Mouse (Mus musculus) urinary bladder, adult 18-20 months (tissue): Measurements from ENCODE around the gene Ccser1.

Experiments used
- DNase-seq, 2 experiments: peaks; one replicate each; pipeline ENCODE4 v3.0.0; 2022; ENCODE audit warnings: low spot score in 2 of 2, mixed read lengths in 2 of 2

Gene Ccser1

GRCm38 (mm10) chr6:61296188-61297037 is 116.3 kb downstream of the Ccser1 start:
- no peak for DNase-seq

- no peak for DNase-seq
Observed at GRCm38 (mm10) chr6:61300441-61300840, 120.3 kb downstream of the Ccser1 start.

- no peak for DNase-seq
Observed at GRCm38 (mm10) chr6:61300975-61301374, 120.9 kb downstream of the Ccser1 start.

GRCm38 (mm10) chr6:61301631-61302030 is 121.5 kb downstream of the Ccser1 start:
- no peak for DNase-seq

GRCm38 (mm10) chr6:61311324-61312091 is 131.4 kb downstream of the Ccser1 start:
- DNase-seq = no peak

- DNase-seq = no peak
Observed at GRCm38 (mm10) chr6:61315884-61316601, 135.9 kb downstream of the Ccser1 start.

GRCm38 (mm10) chr6:61320842-61321241 is 140.7 kb downstream of the Ccser1 start:
- no peak for DNase-seq

- no peak for DNase-seq
Observed at GRCm38 (mm10) chr6:61322328-61322727, 142.2 kb downstream of the Ccser1 start.

GRCm38 (mm10) chr6:61326131-61326530 is 146.0 kb downstream of the Ccser1 start:
- no peak for DNase-seq

- no peak for DNase-seq
Observed at GRCm38 (mm10) chr6:61328981-61329380, 148.9 kb downstream of the Ccser1 start.

GRCm38 (mm10) chr6:61329593-61330540 is 149.7 kb downstream of the Ccser1 start:
- no peak for DNase-seq

- no peak for DNase-seq
Observed at GRCm38 (mm10) chr6:61334466-61334865, 154.3 kb downstream of the Ccser1 start.

GRCm38 (mm10) chr6:61347045-61347838 is 167.1 kb downstream of the Ccser1 start:
- no peak for DNase-seq

GRCm38 (mm10) chr6:61363722-61364121 is 183.6 kb downstream of the Ccser1 start:
- DNase-seq = no peak

GRCm38 (mm10) chr6:61382526-61382925 is 202.4 kb downstream of the Ccser1 start:
- DNase-seq = no peak

GRCm38 (mm10) chr6:61382991-61383390 is 202.9 kb downstream of the Ccser1 start:
- no peak for DNase-seq

- DNase-seq = no peak
Observed at GRCm38 (mm10) chr6:61387046-61387445, 206.9 kb downstream of the Ccser1 start.

- DNase-seq = no peak
Observed at GRCm38 (mm10) chr6:61427490-61427889, 247.4 kb downstream of the Ccser1 start.

GRCm38 (mm10) chr6:61430881-61431725 is 251.0 kb downstream of the Ccser1 start:
- no peak for DNase-seq

- DNase-seq = no peak
Observed at GRCm38 (mm10) chr6:61431726-61431984, 251.5 kb downstream of the Ccser1 start.
